Mouse (Mus musculus): Measurements from ENCODE around the gene Lhpp.

Gene Lhpp

GRCm38 (mm10) chr7:132704310-132704875, 94.0 kb downstream of the Lhpp start:
- in situ Hi-C loops (cut with MboI, MseI), result no loop called here

DNA sequence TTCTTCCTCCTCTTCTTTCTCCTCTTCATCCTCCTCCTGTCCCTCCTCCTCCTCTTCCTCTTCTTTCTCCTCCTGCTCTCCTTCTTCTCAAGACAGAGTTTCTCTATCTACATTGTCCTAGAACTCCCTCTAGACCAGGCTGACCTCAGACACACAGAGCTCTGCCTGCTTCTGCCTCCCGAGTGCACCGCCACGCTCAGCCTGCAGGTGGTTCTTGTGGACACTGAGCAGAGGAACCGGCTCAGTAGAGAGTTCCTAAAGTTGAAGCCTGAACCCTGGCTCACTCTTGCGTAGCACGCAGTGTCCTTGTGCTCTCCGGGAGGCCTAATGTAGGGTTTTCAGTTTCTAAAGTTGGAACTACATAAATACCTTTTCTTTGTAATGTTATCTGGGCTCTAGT, 94.7 kb downstream of the Lhpp start:
- in situ Hi-C loops (cut with MboI, MseI), result no loop called here

- in situ Hi-C loops (cut with MboI, MseI), result no loop called here
These were observed 101.1 kb downstream of the Lhpp start for GRCm38 (mm10) chr7:132711579-132711978.

GRCm38 (mm10) chr7:132712044-132712708, 101.7 kb downstream of the Lhpp start:
- in situ Hi-C loops (cut with MboI, MseI), result no loop called here

DNA sequence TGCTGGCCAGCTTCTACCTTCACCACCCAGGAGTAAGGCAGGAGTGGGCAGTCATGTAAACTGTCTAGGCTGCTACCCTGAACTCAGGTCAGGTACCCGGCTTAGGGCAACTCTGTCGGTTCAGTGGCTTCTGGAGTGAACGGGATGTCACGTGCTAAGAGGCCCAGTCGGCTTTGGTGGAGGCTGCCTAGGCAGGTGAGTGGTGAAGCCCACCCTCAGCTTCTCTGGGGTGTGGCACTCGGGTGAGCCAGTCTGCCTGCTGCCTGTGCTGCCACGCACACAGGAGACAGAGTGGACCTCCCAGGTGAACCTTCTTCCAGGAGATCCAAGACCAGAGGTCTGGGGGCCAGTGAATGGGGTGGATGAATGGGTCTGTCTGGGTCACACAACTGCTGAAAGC, 102.5 kb downstream of the Lhpp start:
- in situ Hi-C loops (cut with MboI, MseI), result no loop called here

DNA sequence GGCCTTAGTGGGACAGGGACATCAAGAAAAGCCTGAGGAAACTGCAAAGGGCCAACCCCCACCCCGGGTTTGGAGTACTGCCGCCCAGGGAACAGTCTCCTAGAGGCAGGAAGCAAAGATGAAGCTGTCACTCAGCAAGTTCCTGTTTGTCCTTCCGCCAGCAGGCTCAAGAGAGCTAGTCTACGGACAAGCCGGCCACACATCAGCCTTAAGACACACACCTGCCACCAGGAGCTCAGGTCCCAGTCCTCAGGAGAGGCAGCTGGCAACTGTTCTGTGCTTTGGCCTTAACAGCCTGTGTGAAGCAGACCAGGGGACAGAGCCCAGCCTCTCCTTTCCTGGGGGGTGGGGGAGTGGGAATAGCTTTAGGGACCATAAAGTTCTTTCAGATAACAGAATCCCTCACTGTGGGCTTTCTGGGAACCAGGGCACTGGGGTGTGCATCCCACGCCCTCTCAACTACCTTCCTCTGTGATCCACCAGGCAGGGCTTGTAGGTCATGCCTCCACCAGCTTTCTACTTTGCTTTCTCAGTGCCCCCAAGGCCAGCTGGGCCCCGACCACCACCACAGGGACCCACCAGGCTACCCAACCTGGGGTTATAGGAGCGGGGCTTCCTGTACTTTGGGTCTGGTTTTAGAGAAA, 103.2 kb downstream of the Lhpp start:
- in situ Hi-C loops (cut with MboI, MseI), result no loop called here

- in situ Hi-C loops (cut with MboI, MseI), result no loop called here
These were observed 103.9 kb downstream of the Lhpp start for GRCm38 (mm10) chr7:132714236-132714923.

GRCm38 (mm10) chr7:132715259-132715658, 104.8 kb downstream of the Lhpp start:
- in situ Hi-C loops (cut with MboI, MseI), result no loop called here

DNA sequence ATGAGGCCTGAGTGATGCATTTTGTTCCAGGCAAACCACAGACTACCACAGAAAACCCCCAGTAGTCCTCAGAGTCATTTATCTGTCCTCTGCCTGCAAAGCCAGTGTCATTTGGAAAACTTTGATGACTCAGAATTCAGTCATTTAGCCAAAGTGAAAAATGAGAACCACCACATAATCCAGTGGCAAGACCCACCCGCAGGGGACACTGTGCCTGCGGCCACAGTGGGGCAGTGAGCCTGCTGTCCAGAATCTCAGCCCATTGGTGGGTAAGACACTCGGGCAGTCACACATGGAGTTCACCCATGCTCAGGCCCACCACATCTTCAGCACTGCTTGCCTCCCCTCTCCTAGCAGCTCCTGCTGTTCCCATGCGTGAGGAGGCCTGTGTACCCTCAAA, 109.1 kb downstream of the Lhpp start:
- in situ Hi-C loops (cut with MboI, MseI), result no loop called here

- in situ Hi-C loops (cut with MboI, MseI), result loop anchor here (5.0 kb wide), 1 partner anchor 42 kb away; no protein-coding TSS in a partner anchor
These were observed 110.1 kb downstream of the Lhpp start for GRCm38 (mm10) chr7:132720562-132720961.

- in situ Hi-C loops (cut with MboI, MseI), result loop anchor here (5.0 kb wide), 1 partner anchor 40 kb away; no protein-coding TSS in a partner anchor
These were observed 112.2 kb downstream of the Lhpp start for GRCm38 (mm10) chr7:132722401-132723370.

- in situ Hi-C loops (cut with MboI, MseI), result loop anchor here (5.0 kb wide), 1 partner anchor 38 kb away; no protein-coding TSS in a partner anchor
These were observed 113.5 kb downstream of the Lhpp start for GRCm38 (mm10) chr7:132723906-132724305.

GRCm38 (mm10) chr7:132724501-132725062, 114.1 kb downstream of the Lhpp start:
- in situ Hi-C loops (cut with MboI, MseI), result loop anchor here (5.0 kb wide), 1 partner anchor 38 kb away; no protein-coding TSS in a partner anchor

- in situ Hi-C loops (cut with MboI, MseI), result no loop called here
These were observed 115.8 kb downstream of the Lhpp start for GRCm38 (mm10) chr7:132726106-132726861.

DNA sequence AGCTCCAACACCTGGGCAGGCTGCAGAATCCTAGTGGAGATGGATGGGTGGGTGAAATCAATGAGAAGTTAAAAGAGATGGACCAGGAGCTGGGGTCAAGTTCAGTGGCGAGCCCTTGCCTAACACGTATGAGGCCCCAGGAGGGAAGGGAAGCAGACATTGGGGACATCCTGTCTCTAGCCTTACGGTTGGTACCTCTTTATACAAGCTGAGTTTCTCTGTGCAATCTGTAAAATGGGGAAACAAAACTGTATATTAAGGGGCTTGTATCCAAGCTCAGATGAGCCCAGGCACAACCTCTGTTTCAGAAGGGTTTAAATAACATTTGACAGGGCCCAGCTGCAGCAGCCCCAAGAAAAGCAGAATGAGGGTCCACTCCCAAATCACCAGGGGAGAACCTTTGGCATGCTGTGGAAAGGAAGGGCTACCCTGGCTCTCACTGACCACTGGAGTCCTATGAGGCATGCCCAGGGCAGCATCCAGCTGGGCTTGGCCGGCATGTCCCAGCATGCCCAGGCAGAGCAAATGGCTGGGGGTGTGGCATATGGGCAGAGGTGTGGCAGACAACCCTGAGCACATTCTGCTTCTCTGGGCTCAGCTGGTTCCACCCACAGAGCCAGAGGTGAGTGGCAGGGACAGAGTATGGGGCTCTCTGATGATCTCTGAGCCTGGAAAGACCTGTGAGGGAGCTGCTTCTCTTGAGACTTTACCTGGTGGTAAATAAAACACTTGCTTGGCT, 118.8 kb downstream of the Lhpp start:
- in situ Hi-C loops (cut with MboI, MseI), result no loop called here

GRCm38 (mm10) chr7:132730510-132730909, 120.1 kb downstream of the Lhpp start:
- in situ Hi-C loops (cut with MboI, MseI), result no loop called here

- in situ Hi-C loops (cut with MboI, MseI), result no loop called here
These were observed 121.1 kb downstream of the Lhpp start for GRCm38 (mm10) chr7:132731558-132731957.

GRCm38 (mm10) chr7:132732136-132732789, 121.8 kb downstream of the Lhpp start:
- in situ Hi-C loops (cut with MboI, MseI), result no loop called here

DNA sequence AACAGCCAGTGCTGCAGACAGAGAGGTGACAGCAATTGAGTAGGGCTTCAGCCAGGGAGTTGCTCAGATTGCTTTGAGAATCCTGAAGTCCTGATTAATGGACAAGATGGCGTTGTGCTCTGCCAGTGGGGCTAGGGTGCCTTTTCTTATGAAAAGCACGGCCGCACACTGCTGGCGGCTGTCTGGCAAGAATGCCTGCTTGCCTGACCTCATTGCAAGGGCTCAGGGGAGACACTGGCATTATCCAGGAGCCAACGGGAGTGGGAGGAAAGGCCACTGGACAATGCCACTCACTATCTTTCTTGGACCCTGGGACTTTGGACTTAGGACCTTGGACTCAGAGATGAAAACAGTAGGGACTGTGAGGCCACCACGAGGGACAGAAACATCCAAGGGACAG, 123.1 kb downstream of the Lhpp start:
- in situ Hi-C loops (cut with MboI, MseI), result no loop called here
